Mouse (Mus musculus) kidney, embryonic 15.5 days (tissue): ENCODE results near the gene Nlk. TPM values are rescaled to one million over a fixed set of nuclear protein-coding genes. Genes with fewer than 3 reads are reported as not detected.

ENCODE experiments used
- polyA plus RNA-seq: library from polyadenylated mRNA; unstranded; fragments of >200 nt; fragmentation: Nextera tagmentation; extraction: Ambion mirVana; gene quantifications from 2 replicates; pipeline ENCODE4 v1.2.1, GENCODE M21; 2015

Nlk gene
- polyA plus RNA-seq, 1 experiment from 2014 or later: 17.4 TPM

Other genes starting within 250 kb of the Nlk start
- 21.1 and 21.3 TPM in 2 replicates for gene Slc46a1, start 231.7 kb downstream of the Nlk start, polyA plus RNA-seq
- gene Sarm1, start 199.6 kb downstream of the Nlk start, polyA plus RNA-seq: 1.5 and 1.8 TPM in 2 replicates
- gene Vtn, start 198.3 kb downstream of the Nlk start, polyA plus RNA-seq: 4.5 and 8.1 TPM in 2 replicates
- not detected in 2 replicates for gene Sebox, start 193.9 kb downstream of the Nlk start, polyA plus RNA-seq
- 56.7 and 57.1 TPM in 2 replicates for gene Tmem199, start 185.2 kb downstream of the Nlk start, polyA plus RNA-seq
- gene Poldip2, start 185.2 kb downstream of the Nlk start, polyA plus RNA-seq: 169 and 171 TPM in 2 replicates
- 81.8 and 88.2 TPM in 2 replicates for gene Tnfaip1, start 161.0 kb downstream of the Nlk start, polyA plus RNA-seq
- gene Ift20, start 161.0 kb downstream of the Nlk start, polyA plus RNA-seq: 134 and 145 TPM in 2 replicates
- 80.4 and 82.3 TPM in 2 replicates for gene Tmem97, start 146.6 kb downstream of the Nlk start, polyA plus RNA-seq
- gene Ccnq, start 54.4 kb upstream of the Nlk start, polyA plus RNA-seq: 41.8 and 45.7 TPM in 2 replicates
- 22.5 and 25.5 TPM in 2 replicates for gene Lyrm9, start 129.2 kb upstream of the Nlk start, polyA plus RNA-seq
- gene Nos2, start 223.4 kb upstream of the Nlk start, polyA plus RNA-seq: 2.0 and 2.6 TPM in 2 replicates